Mouse (Mus musculus): Measurements from ENCODE around the gene Arhgap23.

DNA sequence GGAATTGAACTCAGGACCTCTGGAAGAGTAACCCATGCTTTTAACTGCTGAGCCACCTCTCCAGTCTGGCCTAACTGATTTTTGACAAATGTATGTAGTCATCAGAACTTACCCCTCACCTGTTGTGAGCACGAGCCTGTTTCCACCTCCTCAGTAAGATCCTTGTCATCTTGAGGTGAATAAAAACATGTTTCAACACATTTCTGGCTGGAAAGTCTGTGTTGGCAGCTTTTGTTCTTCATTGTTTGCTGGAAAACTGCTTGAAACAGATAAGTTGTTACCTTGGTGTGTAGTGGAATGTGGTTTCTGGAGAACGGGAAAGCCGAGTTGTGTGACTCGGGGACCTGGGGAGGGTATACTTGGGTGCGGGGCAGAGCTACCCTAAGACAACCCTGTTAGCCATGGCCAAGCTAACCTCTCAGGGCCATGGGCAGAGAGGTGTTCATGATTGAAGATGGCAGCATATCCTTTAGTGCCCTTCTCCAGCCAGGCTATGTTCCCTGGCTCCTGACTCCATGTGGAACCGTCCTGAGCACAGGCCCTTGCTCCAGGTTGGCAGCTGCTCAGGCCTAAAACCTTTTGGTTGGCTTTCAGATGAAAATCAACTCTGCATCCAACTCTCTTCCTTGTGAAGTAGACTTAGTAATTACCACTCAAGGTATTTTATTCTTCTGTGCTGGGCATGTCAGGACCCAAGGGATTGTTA, 43.0 kb upstream of the Arhgap23 start:
- no peak for TF ChIP-seq CTCF (IDR thresholded peaks at IDR 0.05; ENCODE audit: borderline replicate concordance, extremely low read depth, insufficient read depth, insufficient read length)
- no peak for TF ChIP-seq POLR2A (IDR thresholded peaks at IDR 0.05; ENCODE audit: borderline replicate concordance, extremely low read depth, insufficient read depth, insufficient read length, poor library complexity, severe bottlenecking)

Measured in brain, embryonic 14.5 days (tissue).